Mouse (Mus musculus) left cerebral cortex, adult 2 months (tissue): Measurements from ENCODE around the gene Nkpd1. TPM values are rescaled to one million over a fixed set of nuclear protein-coding genes. Genes with fewer than 3 reads are reported as not detected.
A peak's percentile ranks its signal among the peaks of the same experiment; 100 is the strongest.

Experiments used
- DNase-seq, 2 experiments: peaks; one replicate each; pipeline ENCODE4 v3.0.0; 2021 to 2022; ENCODE audit warnings: low spot score in 2 of 2, mixed read lengths in 1 of 2; ENCODE audit errors: extremely low spot score in 1 of 2
- H3K27ac ChIP-seq: fragments of 200-600 bp; 2 replicates; pipeline ENCODE4 v1.8.1; 2022
- H3K4me3 ChIP-seq: fragments of 200-600 bp; 2 replicates; pipeline ENCODE4 v1.8.1; 2022
- CTCF ChIP-seq: fragments of 200-600 bp; IDR thresholded peaks from 2 replicates; pipeline ENCODE4 v1.8.1; 2022; ENCODE audit warnings: antibody characterized with exemption, mild to moderate bottlenecking, moderate library complexity
- intact Hi-C: fragments of 180-260 bp; cut with DNase I; formaldehyde crosslinking; loops from one replicate; pipeline ENCODE4 v1.15.1; 2025
- total RNA-seq, 2 experiments: library from RNA; stranded (reverse); gene quantifications; 2 replicates each; pipeline ENCODE4 v1.2.3; 2021

Nkpd1 gene
- total RNA-seq, 2 experiments from 2014 or later: 0.44 to 0.84 TPM

DNA sequence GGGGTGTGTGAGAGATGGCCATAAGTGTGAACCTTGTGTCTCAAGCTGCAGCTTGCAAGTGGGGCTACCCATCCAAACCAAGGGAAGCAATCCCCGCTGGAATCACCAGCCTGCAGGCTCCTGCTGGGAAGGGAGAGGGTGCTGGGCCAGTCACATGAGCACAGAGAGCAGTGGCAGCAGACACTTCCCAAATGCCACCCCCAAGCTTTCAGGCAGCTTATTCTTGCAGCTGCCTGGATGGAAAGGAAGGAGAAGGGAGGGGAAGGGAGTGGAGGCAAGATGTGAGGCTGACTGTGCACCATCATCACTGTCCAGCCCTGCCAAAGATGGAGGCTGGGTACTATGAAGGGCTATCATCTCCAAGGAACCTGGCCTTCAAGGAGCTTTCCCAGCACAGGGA is 36.5 kb downstream of the Nkpd1 start:
- Histone ChIP-seq H3K27ac (peak overlapping the region; percentile 88), H3K4me3 (no peak overlapping the region)
- TF ChIP-seq CTCF: no peak
- intact Hi-C loops: no loop called here
- DNase-seq: peak; percentile 56 to 58

GRCm38 (mm10) chr7:19557086-19557485 is 39.4 kb downstream of the Nkpd1 start:
- DNase-seq: no peak
- Histone ChIP-seq H3K4me3 (no peak overlapping the region), H3K27ac (peak overlapping the region; percentile 24; the same call in 1 of the 2 replicates)
- TF ChIP-seq CTCF: no peak
- intact Hi-C loops: no loop called here

- peak in 1 of 2 experiments; percentile 47 for DNase-seq
- intact Hi-C loops: no loop called here
These were observed 40.6 kb downstream of the Nkpd1 start for GRCm38 (mm10) chr7:19557982-19558900.

GRCm38 (mm10) chr7:19558965-19559364 is 41.3 kb downstream of the Nkpd1 start:
- peak; percentile 54 for TF ChIP-seq CTCF
- intact Hi-C loops: no loop called here
- no peak for DNase-seq
- Histone ChIP-seq H3K27ac (peak overlapping the region; percentile 36; the same call in 1 of the 2 replicates), H3K4me3 (peak overlapping the region; percentile 16; the same call in 1 of the 2 replicates)

More at GRCm38 (mm10) chr7:19557982-19558900, 40.6 kb downstream of the Nkpd1 start:
- H3K27ac ChIP-seq: peak overlapping the region; percentile 36; the same call in 1 of the 2 replicates
- TF ChIP-seq CTCF: no peak
- H3K4me3 ChIP-seq: peak overlapping the region; percentile 16; the same call in 1 of the 2 replicates

GRCm38 (mm10) chr7:19560491-19561260 is 43.0 kb downstream of the Nkpd1 start:
- no peak for TF ChIP-seq CTCF
- no peak for DNase-seq
- intact Hi-C loops: loop anchor here (5.0 kb wide), 1 partner anchor 53 kb away; the partner anchor contains the start of genes Bloc1s3 and Trappc6a
- Histone ChIP-seq H3K4me3 (peak overlapping the region; percentile 96), H3K27ac (peak overlapping the region; percentile 99)

DNA sequence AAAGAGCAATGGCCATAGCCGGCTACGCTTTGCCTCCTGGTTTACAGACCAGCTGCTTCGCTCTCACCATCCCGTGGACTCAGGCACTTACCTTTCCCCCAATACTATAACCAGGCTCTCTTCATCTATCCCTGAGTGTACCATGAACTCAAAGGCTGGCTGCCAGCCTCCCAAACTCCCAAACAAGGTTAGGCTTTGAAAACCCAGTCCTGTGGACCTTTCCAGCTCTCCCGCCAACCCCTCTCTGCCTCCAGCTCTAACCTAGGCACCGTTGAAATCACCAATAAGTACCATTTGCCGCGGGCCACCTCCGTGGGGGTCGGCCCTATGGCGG is 43.8 kb downstream of the Nkpd1 start:
- no peak for TF ChIP-seq CTCF
- intact Hi-C loops: loop anchor here (5.0 kb wide), 1 partner anchor 54 kb away; the partner anchor contains the start of genes Bloc1s3 and Trappc6a
- Histone ChIP-seq H3K4me3 (peak overlapping the region; percentile 96), H3K27ac (peak overlapping the region; percentile 99)
- no peak for DNase-seq

DNA sequence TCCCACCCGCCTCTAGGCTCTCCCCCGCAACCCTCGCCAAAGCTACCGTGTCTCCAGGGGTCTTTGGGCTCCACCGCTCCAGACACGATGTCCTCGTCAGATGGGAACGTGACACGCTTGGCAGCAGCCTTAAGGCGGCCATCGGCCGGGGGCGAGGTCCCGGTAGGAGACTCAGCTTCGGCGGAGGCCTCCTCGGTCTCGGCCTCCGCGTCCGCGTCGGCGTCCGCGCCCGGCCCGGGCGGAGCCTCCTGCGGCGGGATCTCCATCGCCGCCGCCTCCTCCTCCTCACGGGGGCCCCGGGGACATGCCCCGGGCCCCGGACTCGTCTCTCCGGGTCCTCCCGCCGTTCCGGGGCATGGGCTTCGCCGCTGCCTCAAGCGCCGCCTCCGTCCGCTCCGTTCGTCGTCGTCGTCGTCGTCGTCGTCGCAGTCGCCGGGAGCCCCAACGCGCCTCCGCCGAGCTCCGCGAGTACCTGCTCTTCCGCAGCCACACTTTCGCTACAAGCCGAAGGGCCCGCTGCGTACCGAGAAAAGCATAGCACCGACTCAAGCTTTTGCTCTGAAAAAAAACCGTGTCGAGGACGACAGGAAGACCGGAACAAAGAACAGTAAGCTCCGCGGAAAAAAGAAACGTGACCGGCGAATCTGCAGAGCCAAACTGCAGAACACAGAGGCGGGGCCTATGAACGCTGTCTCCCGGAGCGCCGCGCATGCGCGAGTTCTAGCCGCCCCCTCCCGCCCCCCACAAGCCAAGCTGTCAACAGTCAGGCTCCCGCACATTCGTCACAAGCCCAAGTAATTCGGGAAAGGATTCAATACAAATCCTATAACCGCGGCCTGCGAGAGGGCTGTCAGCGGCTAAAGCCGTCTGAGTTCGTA is 44.4 kb downstream of the Nkpd1 start:
- DNase-seq: peak; percentile 84 to 88
- Histone ChIP-seq H3K4me3 (peak overlapping the region; percentile 96), H3K27ac (peak overlapping the region; percentile 99)
- intact Hi-C loops: loop anchor here (2.0 to 5.0 kb wide), 2 partner anchors 55 to 103 kb away; partner anchors contain the start of genes Bloc1s3, Mark4 and Trappc6a
- no peak for TF ChIP-seq CTCF

DNA sequence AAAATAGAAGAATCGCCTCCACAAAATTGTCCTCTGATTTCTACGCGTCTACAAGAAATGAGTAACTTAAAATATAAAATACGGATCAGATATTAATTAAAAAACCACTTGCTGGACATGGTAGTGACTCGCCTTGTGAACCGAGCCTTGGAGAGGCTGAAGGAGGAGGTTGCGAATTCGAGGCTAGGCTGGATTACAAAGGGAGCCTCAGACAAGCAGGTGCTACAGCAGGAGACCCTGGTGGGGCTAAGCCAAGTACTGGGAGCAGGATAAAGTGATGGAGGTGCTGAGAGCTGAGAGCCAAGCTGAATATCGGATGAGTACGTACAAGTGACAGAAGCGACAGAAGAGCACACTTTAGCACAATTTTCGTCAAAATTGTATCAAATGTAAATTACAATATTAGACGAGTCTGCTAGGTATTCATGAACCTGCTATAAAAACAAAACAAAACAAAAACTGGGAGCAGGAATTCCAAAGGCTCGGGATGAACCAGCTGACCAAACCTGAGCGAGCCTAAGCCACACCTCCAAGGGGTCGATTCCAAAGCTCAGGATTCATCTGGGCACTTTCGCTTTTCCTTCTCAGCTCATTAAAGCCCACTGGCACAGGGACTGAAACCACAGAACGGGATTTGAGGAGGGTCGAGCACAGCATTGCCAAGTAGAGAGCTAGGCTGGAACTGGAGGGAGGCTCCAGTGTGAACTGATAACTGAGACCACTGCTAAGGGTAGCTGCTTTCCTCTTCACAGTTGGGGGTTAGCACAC is 45.2 kb downstream of the Nkpd1 start, which contains the start of gene Ppp1r37:
Ppp1r37 (minus strand) TSS at position 434 of the 768 bp plus-strand sequence.
- H3K27ac ChIP-seq: peak within 1 kb of the TSS; percentile 99
- peak within 1 kb of the TSS; percentile 96 for H3K4me3 ChIP-seq
- peak in 1 of 2 experiments; percentile 13 for DNase-seq
- intact Hi-C loops: loop anchor here (2.0 to 5.0 kb wide), 2 partner anchors 56 to 104 kb away; partner anchors contain the start of genes Bloc1s3, Mark4 and Trappc6a
- TF ChIP-seq CTCF: no peak

GRCm38 (mm10) chr7:19563884-19564283 is 46.2 kb downstream of the Nkpd1 start:
- TF ChIP-seq CTCF: no peak
- DNase-seq: no peak
- no peak overlapping the region for H3K27ac ChIP-seq
- intact Hi-C loops: loop anchor here (2.0 to 5.0 kb wide), 2 partner anchors 57 to 105 kb away; partner anchors contain the start of genes Bloc1s3, Mark4 and Trappc6a
- H3K4me3 ChIP-seq: no peak overlapping the region

DNA sequence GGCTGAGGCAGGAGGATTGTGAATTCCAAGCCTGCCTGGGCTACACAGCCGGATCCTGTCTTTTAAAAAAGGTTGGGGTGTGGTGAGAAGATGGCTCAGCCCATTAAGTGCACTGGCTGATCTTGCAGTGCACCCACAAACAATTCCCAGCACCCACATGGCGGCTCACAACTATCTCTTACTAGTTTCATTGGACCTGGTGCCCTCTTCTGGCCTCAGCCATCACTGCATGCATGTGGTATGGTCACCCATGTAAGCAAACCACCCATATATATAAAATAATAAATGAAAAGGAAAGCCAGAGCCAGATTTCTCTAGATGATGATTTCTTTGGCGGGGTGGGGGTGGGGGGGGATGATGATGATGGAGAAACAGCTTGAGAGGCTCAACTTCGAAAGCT is 46.8 kb downstream of the Nkpd1 start:
- Histone ChIP-seq H3K4me3 (no peak overlapping the region), H3K27ac (no peak overlapping the region)
- TF ChIP-seq CTCF: peak; percentile 26
- no peak for DNase-seq
- intact Hi-C loops: loop anchor here (5.0 kb wide), 1 partner anchor 57 kb away; the partner anchor contains the start of genes Bloc1s3 and Trappc6a
